Mouse (Mus musculus): Measurements from ENCODE around the gene Hdac9.

Hdac9 gene

DNA sequence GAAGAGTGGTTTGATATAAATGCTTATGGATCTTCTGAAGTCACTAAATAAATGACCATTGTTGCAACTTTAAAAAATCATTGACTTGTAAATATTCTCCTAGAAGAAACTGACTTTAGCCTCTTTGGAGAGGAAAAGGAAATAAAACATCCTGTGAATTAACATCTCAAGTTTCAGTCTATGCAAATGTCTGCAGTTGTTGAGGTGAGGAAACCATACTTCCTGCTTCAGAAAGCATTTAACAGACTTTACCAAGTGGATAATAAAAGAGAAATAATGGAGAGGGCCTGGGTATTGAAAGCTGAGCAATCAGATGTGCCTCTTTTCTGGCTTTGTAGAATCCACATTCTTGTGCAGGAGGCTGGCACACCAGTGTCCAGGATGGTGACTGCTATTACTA lies 110.4 kb downstream of the Hdac9 start:
- no peak for DNase-seq

DNA sequence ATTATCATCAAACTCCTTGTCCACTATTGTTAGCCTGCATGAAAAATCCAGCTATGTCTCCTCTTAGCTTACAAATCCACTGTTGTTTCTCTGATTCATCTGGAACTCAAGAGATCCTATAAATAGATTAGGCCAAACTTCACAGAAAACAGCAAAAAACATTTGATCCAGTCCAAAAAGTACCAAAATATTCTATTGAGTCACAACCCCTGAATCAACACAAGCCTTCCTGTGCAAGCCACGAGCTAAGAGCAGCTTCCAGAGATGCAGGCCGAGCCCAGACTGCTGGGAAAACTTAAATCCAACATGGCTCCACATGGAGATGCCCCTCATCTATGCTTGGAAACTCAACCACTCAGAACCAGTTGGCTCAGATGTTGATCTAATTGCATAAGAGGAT lies 113.2 kb downstream of the Hdac9 start:
- no peak for DNase-seq

DNA sequence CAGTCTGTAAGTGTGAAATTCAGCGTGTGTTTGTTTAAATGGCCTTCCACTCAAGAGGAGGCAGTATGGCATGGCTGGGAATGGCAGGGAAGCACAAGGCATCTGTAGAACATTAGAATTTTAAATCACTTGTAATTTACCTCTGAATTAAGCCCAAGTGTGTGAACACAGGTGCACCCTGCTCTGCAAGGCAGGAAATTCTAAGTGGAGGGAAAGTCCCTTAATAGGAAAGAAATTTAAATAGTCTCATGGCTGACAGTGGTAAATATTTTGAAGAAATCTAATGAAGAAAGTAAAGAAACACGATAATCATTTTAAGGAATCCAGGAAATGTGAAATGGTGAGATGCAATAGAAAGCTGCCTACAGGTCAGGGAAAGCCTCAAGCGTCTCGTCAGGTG lies 114.6 kb downstream of the Hdac9 start:
- no peak for DNase-seq

DNA sequence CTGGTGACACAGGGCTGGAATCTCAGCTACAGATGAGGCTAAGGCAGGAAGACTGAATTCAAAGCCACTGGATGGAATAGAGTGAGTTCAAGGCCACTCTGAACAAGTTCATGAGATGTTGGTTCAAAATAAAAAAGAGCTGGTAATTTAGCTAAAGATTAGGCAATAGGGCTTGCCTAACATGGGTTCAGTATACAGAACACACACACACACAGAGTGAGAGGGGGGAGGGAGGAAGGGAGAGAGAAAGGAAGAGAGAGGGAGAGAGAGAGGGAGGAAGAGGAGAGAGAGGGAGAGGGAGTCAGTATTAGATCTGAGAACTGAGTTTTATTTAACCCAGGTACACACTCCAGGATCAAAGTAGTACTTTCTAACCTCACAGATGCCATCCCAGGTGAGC lies 115.1 kb downstream of the Hdac9 start:
- DNase-seq, result no peak

DNA sequence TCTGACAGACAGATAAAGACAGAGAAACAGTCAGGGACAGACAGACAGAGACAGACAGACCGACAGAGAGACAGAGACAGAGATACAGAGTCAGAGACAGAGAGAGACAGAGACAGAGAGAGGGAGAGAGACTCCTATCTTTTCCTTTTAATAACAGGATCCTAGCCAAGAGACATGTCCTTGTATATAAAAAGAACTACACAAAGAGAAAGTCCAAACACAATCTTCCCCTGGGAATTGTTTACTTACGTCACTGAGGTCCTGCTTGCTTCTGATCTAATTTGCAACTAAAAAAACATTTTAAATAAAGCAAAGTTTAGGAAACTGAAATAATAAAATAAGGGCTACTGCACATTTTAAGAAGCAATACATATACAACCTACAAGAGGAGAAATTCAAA lies 119.5 kb downstream of the Hdac9 start:
- DNase-seq, result no peak

DNA sequence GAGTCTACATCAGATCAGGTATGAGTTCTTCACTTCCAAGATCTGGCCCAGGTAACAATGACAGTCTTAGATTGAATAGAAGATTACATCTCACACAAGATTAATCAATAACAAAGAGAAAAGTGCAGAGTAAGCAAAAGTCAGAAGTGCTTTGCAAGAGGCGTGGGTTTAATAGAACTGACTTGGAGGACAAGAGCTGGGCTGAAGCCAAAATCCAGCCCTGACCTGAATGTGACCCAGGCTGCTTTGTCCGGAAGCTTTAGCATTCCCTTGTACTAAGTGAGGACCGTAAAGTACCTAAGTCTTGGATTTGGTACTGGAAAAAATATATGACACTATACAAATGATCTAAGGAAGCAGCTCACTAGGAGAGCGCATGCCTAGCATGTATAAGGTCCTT lies 121.4 kb downstream of the Hdac9 start:
- DNase-seq, result peak in 1 of 2 experiments; percentile 26

DNA sequence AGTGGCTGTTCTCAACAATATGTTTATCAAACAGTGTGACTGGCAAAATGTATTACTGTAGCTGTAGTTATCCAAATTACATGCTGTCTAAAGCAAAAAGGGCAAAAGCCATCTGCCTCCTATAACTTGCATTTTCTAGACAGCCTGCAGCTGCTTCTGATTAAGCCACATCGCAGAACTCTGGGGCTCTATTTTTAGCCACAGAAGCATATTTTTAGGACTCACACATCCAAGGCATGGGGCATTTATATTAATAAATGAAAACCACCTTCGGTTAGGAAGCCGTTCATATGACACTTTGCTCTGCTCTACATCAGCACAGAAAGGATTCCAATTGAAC lies 124.8 kb downstream of the Hdac9 start:
- DNase-seq, result no peak

DNA sequence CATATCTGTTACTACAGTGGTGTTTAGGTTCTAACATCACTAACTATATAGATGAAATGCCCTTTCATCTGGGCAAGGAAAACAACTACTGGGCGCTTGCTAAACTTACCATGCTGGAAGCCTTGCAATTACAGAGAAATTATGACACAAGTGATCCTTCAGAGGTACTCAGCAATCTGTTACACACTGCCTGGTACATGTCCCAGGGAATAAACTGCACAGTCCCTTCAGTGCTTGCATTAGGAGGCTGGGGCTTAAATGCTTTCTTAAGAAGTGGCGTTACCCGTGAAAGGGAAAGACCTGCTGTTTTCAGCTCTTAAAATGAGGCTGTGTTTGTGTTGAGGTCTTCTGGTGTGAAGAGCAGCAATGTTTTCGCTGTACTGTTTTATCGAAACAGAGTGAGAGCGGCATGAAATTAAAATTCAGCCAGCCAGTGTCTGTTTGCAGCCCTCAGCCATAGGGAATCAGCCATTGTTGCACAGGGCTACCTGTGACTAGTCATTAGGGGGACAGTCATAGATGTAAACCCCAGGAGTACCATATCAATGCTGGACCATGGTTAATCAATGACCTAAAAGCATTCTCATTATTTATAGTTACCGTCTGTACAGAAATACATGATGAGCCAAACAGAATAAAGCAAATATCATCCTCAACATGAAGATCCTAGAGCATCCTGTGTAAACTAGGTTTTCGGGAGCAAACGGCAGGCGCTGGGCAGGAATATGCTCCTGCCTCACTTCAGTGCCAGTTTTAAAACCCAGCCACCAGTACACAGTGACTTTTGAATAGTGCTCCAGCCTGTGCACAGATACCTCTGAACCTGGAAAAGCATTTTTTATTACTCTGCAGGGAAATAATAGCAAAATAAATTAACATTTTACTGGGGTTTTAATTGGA lies 125.4 kb downstream of the Hdac9 start:
- no peak for DNase-seq

DNA sequence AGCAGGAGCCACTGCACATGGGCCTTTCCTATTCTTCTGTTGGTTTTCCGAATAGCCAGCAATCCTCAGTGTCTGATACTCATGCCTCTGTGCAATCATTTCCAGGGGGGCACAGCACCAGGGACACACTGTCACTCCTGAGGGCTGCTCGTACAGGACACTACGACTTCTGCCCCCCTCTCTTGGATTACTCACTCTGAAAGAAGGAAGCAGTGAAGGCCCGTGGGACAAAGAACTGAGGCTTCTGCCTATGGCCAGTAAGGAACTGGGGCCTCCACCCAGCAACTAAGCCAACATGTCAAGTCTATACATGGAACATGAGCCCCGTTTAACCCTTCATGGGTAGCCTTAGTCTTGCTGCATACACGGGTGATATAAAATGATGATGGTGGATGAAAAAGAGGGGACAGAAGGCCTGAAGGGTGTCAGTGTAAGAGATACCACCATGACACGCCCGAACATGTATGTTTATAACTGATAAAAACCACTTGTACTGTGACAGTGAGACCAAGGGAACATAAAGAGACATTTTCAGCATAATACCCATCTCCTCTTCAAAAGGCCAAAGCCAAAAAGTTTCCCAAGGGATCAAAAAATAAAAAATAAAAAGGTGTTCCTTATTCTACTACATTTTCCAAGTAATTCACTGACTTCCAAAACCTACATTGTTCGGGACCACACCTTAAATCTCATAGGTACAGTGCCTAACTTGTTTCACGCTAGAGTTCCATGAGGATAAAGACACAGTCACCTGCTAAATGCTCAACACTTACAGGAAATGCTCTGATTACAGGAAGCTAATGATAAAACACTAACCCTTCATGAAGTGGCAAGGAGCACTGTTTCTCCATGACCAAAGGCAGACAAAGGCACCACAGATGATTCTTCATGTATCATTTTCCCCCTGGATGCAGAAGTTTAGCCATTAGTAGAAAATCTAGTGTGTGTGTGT lies 127.6 kb downstream of the Hdac9 start:
- DNase-seq, result no peak

DNA sequence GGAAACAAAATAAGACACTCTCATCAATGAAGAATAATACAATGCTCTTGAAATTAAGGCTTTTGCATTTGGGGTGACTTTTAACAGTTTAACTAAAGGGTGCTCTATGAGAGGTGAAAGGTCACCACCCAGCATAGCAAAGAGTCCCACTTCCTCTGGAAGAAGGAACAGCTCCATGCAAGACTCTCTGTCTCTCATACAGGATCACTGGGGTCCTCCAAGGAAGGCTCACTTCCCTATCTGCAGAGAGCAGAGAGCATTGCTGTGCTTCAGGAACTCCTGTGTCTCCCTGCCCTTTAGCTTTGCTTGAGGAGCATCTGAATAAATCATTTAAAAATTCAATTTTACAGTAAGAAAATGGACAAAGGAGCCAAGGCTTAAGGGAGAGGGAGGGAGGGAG lies 129.5 kb downstream of the Hdac9 start:
- DNase-seq, result no peak

DNA sequence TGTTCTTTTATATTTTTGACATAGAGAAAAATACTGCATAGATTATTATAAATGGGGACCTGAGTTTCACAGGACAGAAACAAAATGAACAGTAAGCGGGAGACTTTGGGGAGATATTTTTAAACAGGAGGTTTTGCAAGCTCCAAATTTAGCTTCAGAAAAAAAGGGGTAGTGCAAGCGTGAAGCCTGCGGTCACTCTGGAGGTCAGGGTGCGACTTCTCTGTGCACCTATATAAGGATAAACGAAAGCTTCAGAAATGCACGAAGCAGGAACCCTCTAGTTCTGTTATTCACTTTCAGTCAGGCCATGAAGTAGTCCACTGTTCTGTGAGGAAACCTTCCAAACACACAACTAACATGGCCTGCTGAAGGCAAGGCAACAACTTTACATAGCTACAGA lies 133.3 kb downstream of the Hdac9 start:
- peak in 1 of 2 experiments; percentile 30 for DNase-seq

DNA sequence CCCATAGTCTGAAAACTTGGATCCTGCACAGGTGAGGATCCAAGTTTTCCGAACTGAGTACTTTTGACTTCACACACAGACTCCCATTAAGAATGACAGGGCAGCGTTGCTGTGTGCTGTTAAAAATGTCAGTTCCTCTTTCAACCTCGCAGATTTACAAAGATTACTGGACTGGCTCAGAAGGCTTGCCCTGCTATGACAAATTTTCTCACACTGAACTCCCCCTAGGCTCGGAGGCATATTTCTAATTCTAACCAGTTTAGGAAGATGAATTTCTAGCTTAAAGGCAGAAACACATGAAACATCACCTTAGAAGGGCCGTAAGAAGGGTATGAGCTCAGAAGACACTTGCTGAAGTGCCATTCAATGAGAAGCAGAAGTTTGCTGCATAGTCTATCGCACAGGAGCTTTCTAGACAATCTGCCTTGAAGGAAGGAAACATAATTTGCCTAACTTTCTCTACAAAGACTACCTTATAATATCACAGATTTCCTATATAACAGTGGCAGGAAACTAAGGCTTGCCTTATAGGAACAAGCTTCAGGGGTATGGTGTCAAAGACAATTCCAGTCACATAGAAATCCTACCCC lies 137.4 kb downstream of the Hdac9 start:
- DNase-seq, result no peak

DNA sequence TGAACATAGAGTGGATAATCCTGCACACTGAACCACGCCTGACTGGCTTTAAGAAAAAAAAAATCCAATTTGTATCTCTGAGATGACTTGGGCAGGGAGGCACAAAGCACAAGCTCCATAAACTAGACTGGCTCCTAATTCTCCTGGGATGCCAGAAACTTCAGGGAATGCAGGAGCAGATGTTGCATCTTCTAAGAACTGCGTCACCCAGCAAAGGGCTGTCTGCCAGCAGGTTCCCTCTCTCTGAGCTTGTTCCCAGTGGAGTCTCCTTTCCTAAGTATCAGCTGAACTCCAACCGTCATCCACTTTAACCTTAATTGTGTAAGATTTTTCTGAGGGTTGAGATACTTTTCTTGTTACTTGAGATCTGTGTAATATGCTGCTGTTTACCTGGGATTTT lies 140.7 kb downstream of the Hdac9 start:
- DNase-seq, result no peak

DNA sequence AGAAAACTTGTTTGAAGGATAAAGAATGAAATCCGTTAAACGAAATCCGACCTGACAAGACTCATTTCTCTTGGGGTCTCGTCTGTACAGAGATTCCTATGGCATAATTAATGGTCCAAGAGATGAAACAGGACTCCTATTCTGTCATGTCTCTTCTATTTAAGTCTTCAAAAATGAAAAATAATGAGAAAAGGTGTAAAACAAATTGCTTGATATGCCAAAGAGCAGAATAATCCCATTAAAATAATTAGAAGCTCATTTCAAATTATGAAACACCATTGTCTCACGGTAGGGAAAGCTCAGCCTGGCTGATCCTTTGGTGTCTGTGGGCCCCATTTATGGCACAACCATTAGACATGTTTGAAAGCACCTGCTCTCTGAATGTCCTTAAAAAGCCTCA lies 142.8 kb downstream of the Hdac9 start:
- DNase-seq, result no peak

DNA sequence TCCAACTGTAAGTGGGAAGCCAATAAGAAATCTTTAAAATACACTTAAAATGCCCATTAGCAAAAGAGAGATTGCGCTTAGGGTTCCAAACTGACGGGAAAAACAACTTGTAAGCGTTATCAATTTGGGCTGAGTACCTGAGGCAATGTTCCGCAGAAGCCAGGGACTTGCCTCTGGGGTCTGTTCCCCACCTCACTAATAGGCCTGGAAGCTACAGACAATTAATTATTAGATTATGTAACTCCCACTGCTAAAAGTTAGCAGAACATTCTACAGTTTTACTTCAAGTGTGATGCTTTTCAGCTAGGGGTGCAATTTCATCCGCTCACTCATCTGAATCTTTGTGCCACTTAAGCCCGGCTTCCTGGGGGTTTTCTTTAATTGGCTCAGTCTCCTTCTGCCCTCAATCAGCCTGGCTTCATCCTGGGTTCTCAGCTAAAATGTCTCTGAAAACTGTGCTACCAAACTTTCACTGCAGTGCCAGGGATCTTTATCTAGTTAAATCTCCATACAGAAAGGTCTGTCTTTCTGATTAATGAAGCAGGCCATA lies 149.6 kb downstream of the Hdac9 start:
- no peak for DNase-seq

DNA sequence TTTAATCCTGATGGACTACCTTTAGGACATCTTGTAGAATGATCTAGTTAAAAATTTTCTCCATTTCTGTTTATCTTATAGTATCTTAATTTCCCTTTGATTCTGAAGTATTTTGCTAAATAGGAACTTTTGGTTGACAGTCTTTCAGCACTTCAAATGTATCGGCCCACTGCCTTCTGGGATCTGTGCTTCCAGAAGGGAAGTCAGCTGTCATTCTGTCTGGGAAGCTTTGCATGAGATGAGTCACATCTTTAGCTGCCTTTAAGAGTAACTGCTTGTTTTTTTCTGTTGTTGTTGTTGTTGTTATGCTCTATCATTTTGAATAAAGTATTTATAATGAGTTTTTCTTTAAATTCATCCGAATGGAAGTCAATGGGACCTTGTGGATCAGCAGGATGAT lies 169.6 kb downstream of the Hdac9 start:
- no peak for DNase-seq

DNA sequence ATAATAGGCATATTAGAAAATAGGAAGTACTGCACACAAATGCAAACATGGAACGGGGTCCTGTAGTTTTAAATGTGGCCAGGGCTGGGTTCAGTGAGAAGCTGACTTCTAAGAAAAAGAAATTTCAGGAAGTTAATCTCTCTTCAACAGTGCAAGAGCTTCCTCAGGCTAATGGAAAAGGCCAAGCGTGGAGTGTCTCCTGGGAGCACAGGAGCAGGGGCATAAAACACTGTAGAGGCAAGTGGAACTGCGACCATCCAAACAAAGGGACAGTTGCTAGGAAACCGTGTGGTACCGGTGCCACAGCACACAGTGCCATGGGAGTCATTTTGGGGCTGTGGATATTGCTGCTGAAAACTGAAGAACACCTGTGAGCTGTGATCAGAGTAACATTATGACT lies 191.7 kb downstream of the Hdac9 start:
- DNase-seq, result no peak

DNA sequence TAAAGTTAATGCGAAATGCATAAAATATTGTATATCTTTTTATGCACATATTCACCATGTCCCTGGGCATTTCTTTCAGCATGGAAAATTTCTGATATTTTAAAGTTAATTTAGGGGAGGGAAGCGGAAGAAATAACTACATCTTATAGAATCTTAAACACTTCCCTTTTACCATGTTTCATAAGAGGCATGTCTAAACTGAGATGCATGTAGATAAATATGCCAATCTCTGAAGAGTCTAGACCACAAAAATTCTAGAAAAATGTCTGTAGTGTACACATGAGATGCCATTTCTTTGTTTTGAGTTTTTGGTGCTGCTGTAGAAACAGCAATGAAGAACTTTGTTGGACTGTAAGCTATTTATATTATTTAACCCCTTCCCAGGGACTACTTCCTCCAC lies 192.6 kb downstream of the Hdac9 start:
- no peak for DNase-seq

DNA sequence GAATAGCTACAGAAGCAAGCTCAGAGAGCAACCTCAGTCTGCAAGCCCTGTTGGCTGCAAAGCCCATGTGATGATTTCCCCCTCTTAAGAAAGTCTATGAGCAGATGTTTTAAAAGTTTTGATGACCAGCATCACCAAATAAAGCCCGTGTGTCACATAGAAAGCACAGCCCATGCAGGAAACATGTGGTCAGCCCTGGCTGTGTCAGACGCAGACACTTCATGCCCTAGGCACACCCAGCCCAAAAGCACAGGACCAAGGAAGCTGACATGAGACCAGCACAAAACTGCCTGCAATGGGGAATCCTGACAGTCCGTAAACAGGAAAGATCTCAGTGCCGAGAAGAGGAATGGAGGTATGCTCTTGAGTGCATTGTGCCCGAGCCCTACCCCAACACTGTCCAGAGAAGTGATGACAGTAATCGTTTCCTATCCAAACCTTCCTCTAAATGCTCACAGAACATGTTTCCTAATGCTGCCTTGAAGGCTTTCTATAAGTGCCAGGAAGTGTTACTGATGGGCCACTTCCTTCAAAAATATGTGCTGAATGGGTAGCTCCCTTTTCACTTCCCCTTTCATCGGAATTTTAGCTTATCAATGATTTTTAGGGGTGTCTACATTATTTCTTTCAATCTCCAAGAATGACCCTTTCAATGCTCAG lies 193.9 kb downstream of the Hdac9 start:
- DNase-seq, result no peak

DNA sequence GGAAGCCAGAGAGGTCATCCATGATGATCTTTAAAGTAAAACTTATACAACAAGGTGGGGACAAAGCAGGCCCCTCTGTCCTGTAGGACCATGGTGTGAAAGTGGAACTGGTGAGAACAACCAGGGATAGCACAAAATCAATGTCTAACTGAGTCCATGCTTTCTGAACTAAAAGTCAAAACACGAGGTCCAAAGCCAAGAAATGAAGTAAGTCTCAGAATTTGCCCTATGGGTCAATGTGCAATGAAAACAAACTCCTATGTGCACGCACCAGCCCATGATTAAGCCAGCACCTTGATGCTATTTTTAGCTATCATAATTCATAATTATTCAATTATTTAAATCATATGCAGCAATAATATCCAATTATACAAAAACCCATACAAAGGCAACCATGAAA lies 196.0 kb downstream of the Hdac9 start:
- no peak for DNase-seq

DNA sequence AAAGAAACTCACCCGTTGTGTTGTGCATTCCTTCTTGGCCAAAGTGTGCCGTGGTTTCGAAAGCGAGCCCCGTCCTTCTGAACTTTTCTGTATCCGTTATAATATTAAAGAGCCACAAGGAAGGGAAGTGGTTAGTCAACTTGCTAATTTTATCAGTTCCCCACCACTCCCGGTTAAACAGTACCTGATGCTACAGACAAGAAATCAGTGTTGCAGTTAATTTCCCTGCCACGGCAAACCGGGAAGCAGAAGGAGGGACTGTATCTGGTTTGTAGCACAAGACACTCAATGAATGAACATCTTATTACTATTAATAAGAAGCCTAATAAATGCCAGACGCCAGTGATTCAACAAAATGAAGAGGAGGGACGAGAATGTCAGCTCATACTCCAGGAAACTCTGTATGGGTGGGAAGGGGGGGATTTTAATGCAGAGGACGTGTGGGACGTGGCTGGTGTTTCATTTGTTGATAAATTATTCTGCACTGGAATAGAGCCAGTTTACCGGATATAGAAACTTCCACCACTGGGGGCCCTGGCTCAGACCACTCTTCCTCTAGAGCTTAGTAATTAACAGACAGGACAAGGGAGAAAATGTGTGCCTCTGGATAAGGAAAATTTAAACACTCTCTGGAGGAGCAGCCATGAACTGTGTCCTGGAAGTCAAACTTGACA lies 202.5 kb downstream of the Hdac9 start:
- peak in 1 of 2 experiments; percentile 27 for DNase-seq

DNA sequence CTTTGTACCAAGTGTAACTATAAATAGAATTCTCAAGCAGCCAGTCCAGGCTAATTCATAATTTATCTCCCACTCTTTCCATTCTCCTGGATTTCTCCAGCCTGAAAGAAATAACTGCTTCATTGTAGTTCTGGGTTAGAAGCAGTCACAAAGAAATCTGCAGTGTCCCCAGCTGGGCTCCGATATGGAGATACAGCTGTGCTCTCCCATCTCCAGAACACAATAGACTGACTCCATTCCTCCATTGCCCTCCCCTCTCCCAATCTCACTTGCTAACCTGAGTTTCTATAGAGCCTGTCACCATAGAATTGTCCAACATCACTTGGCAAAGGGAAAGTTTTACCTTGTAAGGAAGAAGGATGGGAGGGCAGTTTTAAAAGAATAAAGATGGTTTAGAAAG lies 218.9 kb downstream of the Hdac9 start:
- DNase-seq, result no peak

Data from lung, postnatal 4 days (tissue).